Mouse (Mus musculus) heart, embryonic 15.5 days (tissue): Measurements from ENCODE around the gene Iqsec1. TPM values are rescaled to one million over a fixed set of nuclear protein-coding genes. Genes with fewer than 3 reads are reported as not detected.

Source experiments
- ATAC-seq: fragments of 200-750 bp; cut with Nextera tagmentation; replicated peaks from 2 replicates; pipeline ENCODE4 v1.8.0; 2017; ENCODE audit warnings: low read depth, moderate TSS enrichment; ENCODE audit not compliant: insufficient number of reproducible peaks, insufficient read depth, low FRiP score
- H3K27ac ChIP-seq: fragments of 300-500 bp; sonication (generic); 2 replicates; pipeline ENCODE4 v1.5.1; 2015; ENCODE audit warnings: mild to moderate bottlenecking, inconsistent platforms
- H3K27me3 ChIP-seq: fragments of 300-500 bp; sonication (generic); 2 replicates; pipeline ENCODE4 v1.6.1; 2015; ENCODE audit warnings: inconsistent platforms
- H3K36me3 ChIP-seq: fragments of 300-500 bp; sonication (generic); 2 replicates; pipeline ENCODE4 v1.6.1; 2015; ENCODE audit warnings: mild to moderate bottlenecking, inconsistent platforms
- H3K4me1 ChIP-seq: fragments of 300-500 bp; sonication (generic); replicated peaks from 2 replicates; pipeline ENCODE4 v1.6.1; 2015; ENCODE audit warnings: inconsistent platforms
- H3K4me2 ChIP-seq: fragments of 300-500 bp; sonication (generic); 2 replicates; pipeline ENCODE4 v1.6.1; 2015; ENCODE audit warnings: inconsistent platforms, mild to moderate bottlenecking, moderate library complexity
- H3K4me3 ChIP-seq: fragments of 300-500 bp; sonication (generic); 2 replicates; pipeline ENCODE4 v1.5.1; 2015; ENCODE audit warnings: mild to moderate bottlenecking, inconsistent platforms
- H3K9ac ChIP-seq: fragments of 300-500 bp; sonication (generic); 2 replicates; pipeline ENCODE4 v1.6.1; 2015; ENCODE audit warnings: mild to moderate bottlenecking, inconsistent platforms
- H3K9me3 ChIP-seq: fragments of 300-500 bp; sonication (generic); replicated peaks from 2 replicates; pipeline ENCODE4 v1.6.1; 2016; ENCODE audit warnings: inconsistent platforms
- WGBS: fragments of 180-500 bp; shearing (Covaris S2); methylation state at CpG from one replicate; pipeline ENCODE4 v1.1.7; 2015; ENCODE audit warnings: mixed read lengths; 5-methylcytosine and 5-hydroxymethylcytosine counted together
- polyA plus RNA-seq: library from polyadenylated mRNA; unstranded; fragments of >200 nt; fragmentation: Nextera tagmentation; extraction: Ambion mirVana; gene quantifications from 2 replicates; pipeline ENCODE4 v1.2.1, GENCODE M21; 2015

Iqsec1 gene
- polyA plus RNA-seq, 1 experiment from 2014 or later, result 12.3 TPM

DNA sequence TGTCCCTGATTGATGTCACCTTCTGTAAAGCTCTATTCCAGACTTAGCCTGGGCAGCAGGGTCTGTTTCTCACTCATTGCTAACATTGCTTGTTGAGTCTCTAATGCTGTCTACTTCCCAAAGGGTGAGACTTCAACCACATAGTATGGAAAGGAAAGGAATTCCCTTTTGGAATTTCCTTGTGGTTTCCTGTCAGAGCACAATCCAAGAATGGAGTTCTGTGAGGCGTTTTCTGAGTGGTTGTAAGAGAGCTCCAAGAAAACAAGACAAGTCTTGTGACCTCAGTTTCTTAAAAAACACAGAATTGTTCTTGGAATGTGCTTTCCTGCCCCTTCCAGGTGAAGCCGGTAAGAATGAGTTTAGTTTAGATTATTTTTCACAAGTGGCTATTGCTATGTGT lies 37.5 kb downstream of the Iqsec1 start:
- H3K27me3 ChIP-seq, result no peaks in the 10 kb centered on the region
- 53% methylated on average over 2 of the region's 2 CpGs for WGBS
- no peak overlapping the region for H3K27ac ChIP-seq
- H3K36me3 ChIP-seq, result no peaks in the 10 kb centered on the region
- H3K9ac ChIP-seq, result no peak overlapping the region
- ATAC-seq, result no peak
- H3K4me1 ChIP-seq, result peaks cover 27% of the 10 kb centered on the region
- no peaks in the 10 kb centered on the region for H3K9me3 ChIP-seq
- no peak overlapping the region for H3K4me2 ChIP-seq
- no peak overlapping the region for H3K4me3 ChIP-seq

DNA sequence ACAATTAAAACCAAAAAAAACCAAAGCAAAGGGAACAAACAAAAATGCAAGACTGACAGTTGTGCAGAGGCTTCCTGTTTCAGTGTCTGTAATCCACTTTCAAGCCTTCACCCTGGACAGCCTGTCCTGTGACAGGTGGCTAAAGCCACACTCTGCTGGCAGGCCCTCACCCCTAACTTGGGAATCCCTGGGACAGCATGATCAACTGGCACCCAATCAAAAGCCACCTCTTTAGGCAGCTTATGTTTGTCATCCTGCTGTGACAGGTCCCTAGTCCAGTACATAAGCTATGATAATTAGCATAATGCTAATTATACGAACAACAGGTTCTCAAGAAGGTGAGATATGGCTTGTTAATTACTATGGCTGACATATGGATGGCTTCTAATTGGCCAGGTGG lies 40.4 kb downstream of the Iqsec1 start:
- WGBS, result 91% methylated on average over 1 of the region's 1 CpGs
- peaks cover 28% of the 10 kb centered on the region for H3K4me1 ChIP-seq

GRCm38 (mm10) chr6:90945560-90946230 lies 42.8 kb downstream of the Iqsec1 start:
- H3K9me3 ChIP-seq, result no peaks in the 10 kb centered on the region
- H3K27ac ChIP-seq, result no peak overlapping the region
- 36% methylated on average over 2 of the region's 2 CpGs for WGBS
- no peak overlapping the region for H3K4me3 ChIP-seq
- H3K9ac ChIP-seq, result no peak overlapping the region
- ATAC-seq, result no peak
- no peaks in the 10 kb centered on the region for H3K36me3 ChIP-seq
- H3K4me2 ChIP-seq, result no peak overlapping the region
- no peaks in the 10 kb centered on the region for H3K27me3 ChIP-seq
- peaks cover 28% of the 10 kb centered on the region for H3K4me1 ChIP-seq

More for the DNA sequence above, 40.4 kb downstream of the Iqsec1 start:
- H3K4me2 ChIP-seq, result no peak overlapping the region
- no peak overlapping the region for H3K4me3 ChIP-seq
- no peak overlapping the region for H3K27ac ChIP-seq
- H3K9me3 ChIP-seq, result no peaks in the 10 kb centered on the region
- ATAC-seq, result no peak
- no peak overlapping the region for H3K9ac ChIP-seq
- no peaks in the 10 kb centered on the region for H3K27me3 ChIP-seq
- no peaks in the 10 kb centered on the region for H3K36me3 ChIP-seq

DNA sequence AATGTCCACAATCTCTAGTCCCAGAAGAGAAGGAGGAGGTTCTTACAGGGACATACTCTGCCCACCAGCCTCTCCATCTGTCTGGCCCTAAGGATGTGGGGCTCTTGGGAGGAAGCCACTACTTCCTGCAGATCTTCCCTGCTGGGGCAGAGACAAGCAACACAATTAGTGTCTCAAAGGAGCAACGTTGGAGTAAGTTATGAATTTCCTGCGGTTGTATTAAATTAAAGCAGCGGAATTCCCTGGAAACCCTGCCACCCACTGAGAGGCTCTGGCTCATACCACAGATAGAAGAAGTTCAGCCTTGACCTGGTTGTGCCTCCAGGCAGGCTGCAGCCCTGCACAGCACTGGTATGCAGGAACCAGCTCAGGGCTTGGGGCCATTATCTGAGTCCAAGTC lies 47.2 kb downstream of the Iqsec1 start:
- Histone ChIP-seq H3K4me3 (no peak overlapping the region), H3K36me3 (no peaks in the 10 kb centered on the region), H3K27me3 (no peaks in the 10 kb centered on the region), H3K4me2 (no peak overlapping the region), H3K9ac (no peak overlapping the region), H3K9me3 (no peaks in the 10 kb centered on the region), H3K4me1 (peaks cover 22% of the 10 kb centered on the region), H3K27ac (no peak overlapping the region)
- 38% methylated on average over 3 of the region's 3 CpGs for WGBS
- no peak for ATAC-seq

GRCm38 (mm10) chr6:90933656-90934055 lies 54.8 kb downstream of the Iqsec1 start:
- no peaks in the 10 kb centered on the region for H3K27me3 ChIP-seq

DNA sequence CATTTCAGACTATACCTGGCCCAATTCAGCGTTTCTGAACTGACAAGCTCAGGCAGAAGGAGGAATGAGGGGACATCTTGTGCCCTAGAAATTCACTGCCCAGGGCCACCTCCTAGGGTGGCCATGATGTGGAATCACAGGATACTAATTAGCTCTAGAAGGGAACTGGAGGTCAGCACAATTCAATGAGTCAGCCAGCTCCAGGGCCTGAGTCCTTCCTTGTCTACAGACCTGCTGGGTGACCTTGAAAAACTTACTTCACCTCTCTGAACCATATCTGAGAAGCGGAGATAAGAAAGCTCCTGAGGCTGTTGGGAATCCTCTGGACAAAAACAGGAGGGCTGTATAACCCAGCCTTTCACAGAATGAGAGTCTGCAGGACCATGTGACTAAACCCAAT lies 59.7 kb downstream of the Iqsec1 start:
- ATAC-seq, result no peak
- H3K4me3 ChIP-seq, result no peak overlapping the region
- H3K27ac ChIP-seq, result no peak overlapping the region
- no peaks in the 10 kb centered on the region for H3K36me3 ChIP-seq
- H3K9ac ChIP-seq, result no peak overlapping the region
- H3K9me3 ChIP-seq, result no peaks in the 10 kb centered on the region
- no peaks in the 10 kb centered on the region for H3K27me3 ChIP-seq
- peaks cover 40% of the 10 kb centered on the region for H3K4me1 ChIP-seq
- WGBS, result 75% methylated on average over 2 of the region's 2 CpGs
- H3K4me2 ChIP-seq, result no peak overlapping the region

More at GRCm38 (mm10) chr6:90933656-90934055, 54.8 kb downstream of the Iqsec1 start:
- ATAC-seq, result no peak
- Histone ChIP-seq H3K4me3 (no peak overlapping the region), H3K9ac (no peak overlapping the region), H3K4me2 (no peak overlapping the region), H3K9me3 (no peaks in the 10 kb centered on the region), H3K36me3 (no peaks in the 10 kb centered on the region), H3K4me1 (peaks cover 10% of the 10 kb centered on the region; the same call in 1 of the 2 replicates), H3K27ac (no peak overlapping the region)
- WGBS, result 85% methylated on average over 3 of the region's 3 CpGs

DNA sequence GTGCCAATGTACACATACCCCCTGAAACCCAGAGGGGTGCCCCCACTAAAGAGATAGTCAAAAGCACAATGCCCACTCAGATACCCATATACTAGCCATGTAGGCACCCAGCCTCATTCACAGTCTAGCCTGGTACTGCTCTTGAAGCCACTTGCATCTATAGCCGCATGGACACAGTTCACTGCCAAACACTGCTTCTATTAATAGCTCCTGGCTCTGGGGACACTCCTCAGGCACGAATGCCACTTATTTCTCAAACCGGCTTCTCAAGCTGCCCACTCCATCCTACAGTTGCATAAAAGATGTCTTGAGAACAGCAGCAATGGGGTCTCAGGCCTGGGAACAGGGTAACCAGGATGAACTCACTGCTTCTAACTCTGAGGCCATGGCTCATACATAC lies 63.0 kb downstream of the Iqsec1 start:
- H3K36me3 ChIP-seq, result no peaks in the 10 kb centered on the region
- H3K4me3 ChIP-seq, result no peak overlapping the region
- peak; percentile 76 for ATAC-seq
- peak overlapping the region; percentile 58 for H3K27ac ChIP-seq
- 36% methylated on average over 3 of the region's 3 CpGs for WGBS
- H3K4me1 ChIP-seq, result peaks cover 54% of the 10 kb centered on the region
- no peak overlapping the region for H3K9ac ChIP-seq
- no peaks in the 10 kb centered on the region for H3K9me3 ChIP-seq
- no peak overlapping the region for H3K4me2 ChIP-seq
- H3K27me3 ChIP-seq, result no peaks in the 10 kb centered on the region

GRCm38 (mm10) chr6:90924796-90925195 lies 63.7 kb downstream of the Iqsec1 start:
- H3K9me3 ChIP-seq, result no peaks in the 10 kb centered on the region
- H3K4me3 ChIP-seq, result no peak overlapping the region
- H3K27ac ChIP-seq, result peak overlapping the region; percentile 58; the same call in 1 of the 2 replicates
- no peaks in the 10 kb centered on the region for H3K27me3 ChIP-seq
- peaks cover 59% of the 10 kb centered on the region for H3K4me1 ChIP-seq
- H3K36me3 ChIP-seq, result no peaks in the 10 kb centered on the region
- ATAC-seq, result no peak
- H3K9ac ChIP-seq, result no peak overlapping the region
- 84% methylated on average over 3 of the region's 3 CpGs for WGBS
- H3K4me2 ChIP-seq, result no peak overlapping the region

GRCm38 (mm10) chr6:90924379-90924778 lies 64.1 kb downstream of the Iqsec1 start:
- H3K4me2 ChIP-seq, result no peak overlapping the region
- no peak for ATAC-seq
- H3K4me1 ChIP-seq, result peaks cover 63% of the 10 kb centered on the region
- no peaks in the 10 kb centered on the region for H3K36me3 ChIP-seq
- H3K4me3 ChIP-seq, result no peak overlapping the region
- no peak overlapping the region for H3K27ac ChIP-seq
- H3K9me3 ChIP-seq, result no peaks in the 10 kb centered on the region
- H3K9ac ChIP-seq, result no peak overlapping the region
- no peaks in the 10 kb centered on the region for H3K27me3 ChIP-seq
- 73% methylated on average over 4 of the region's 4 CpGs for WGBS

DNA sequence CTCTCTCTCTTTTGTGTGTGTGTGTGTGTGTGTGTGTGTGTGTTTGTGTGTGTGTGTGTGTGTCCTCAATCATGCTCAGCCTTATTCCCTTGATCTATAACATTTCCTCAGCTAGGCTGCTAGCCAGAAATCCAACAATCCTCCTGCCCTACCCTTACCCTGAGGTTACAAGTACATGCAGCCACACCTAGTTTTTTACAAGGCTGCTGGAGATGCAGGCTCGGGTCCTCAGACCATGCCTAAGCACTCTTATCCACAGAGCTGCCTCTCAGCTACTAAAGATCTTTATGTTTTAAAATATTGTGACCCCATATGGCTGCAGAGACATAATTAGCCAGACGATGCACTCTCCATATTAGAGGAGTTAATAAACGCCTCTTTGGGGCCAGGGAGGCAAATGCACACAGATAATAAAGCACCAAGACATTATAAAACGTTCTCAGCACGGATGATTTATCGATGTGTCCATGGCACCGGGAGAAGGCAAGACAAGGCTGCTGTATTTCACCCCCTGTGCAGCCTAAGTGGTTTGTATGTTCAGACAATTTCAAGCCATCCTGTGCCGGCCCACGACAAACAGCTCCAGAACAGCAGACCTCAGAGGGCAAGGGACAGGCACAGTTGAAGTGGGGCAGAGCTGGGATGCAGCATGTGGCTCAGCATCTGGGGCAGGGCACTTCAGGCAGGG lies 67.1 kb downstream of the Iqsec1 start:
- H3K9ac ChIP-seq, result no peak overlapping the region
- H3K4me1 ChIP-seq, result peaks cover 53% of the 10 kb centered on the region
- no peaks in the 10 kb centered on the region for H3K9me3 ChIP-seq
- no peak overlapping the region for H3K4me2 ChIP-seq
- no peaks in the 10 kb centered on the region for H3K36me3 ChIP-seq
- no peak overlapping the region for H3K4me3 ChIP-seq
- WGBS, result 62% methylated on average over 9 of the region's 9 CpGs
- no peaks in the 10 kb centered on the region for H3K27me3 ChIP-seq
- ATAC-seq, result no peak
- no peak overlapping the region for H3K27ac ChIP-seq

DNA sequence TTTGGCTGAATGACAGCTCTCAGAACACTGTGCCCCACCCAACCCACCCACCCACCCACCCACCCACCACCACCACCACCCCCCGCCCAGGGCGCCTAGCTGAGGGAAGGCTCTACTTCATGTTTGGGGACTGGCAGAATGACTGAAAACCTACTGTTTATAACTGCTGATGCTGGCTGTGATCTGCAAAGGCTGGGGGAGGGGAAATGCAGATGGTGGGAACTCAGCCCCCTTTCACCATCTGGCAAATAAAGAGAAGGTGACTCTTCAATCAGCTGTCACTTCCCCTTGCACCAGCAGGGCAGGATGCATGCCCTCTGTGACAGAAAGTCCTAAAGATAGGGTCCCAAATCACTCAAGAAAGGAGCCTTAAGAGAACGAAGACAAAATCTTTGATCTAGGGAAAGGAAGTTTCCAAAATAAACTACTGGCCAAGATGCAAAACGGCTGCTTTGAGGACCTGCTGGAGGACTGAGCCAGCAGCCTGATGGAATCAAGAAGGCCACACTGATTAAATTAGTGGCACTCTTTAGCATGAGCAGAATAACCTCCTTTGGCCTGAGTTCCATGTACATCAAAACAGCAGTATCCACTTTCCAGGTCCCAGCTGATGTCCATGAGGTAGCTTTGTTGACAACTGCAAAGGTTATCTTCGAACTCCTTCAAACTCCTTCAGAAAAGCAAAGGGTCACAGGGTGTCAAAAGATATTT lies 67.8 kb downstream of the Iqsec1 start:
- peaks cover 46% of the 10 kb centered on the region for H3K4me1 ChIP-seq
- H3K9me3 ChIP-seq, result no peaks in the 10 kb centered on the region
- no peak for ATAC-seq
- H3K27ac ChIP-seq, result no peak overlapping the region
- H3K9ac ChIP-seq, result no peak overlapping the region
- no peaks in the 10 kb centered on the region for H3K27me3 ChIP-seq
- no peak overlapping the region for H3K4me3 ChIP-seq
- 39% methylated on average over 5 of the region's 5 CpGs for WGBS
- no peak overlapping the region for H3K4me2 ChIP-seq
- H3K36me3 ChIP-seq, result no peaks in the 10 kb centered on the region
